Mouse (Mus musculus): ENCODE data around the gene Ccdc6. TPM values are rescaled to one million over a fixed set of nuclear protein-coding genes. Genes with fewer than 3 reads are reported as not detected.
"Not testable (repeated sequence)": the region's sequence is repeated elsewhere in the genome, so short reads cannot be mapped to it uniquely, and the experiment has no call there.

Gene Ccdc6
- total RNA-seq, 2 experiments from 2014 or later: 56.2 to 62.9 TPM

- no peak for DNase-seq (ENCODE audit: extremely low spot score in 1 of 2, low spot score in 2 of 2)
- intact Hi-C loops (cut with DNase I): no loop called here
These were observed 89.2 kb downstream of the Ccdc6 start for GRCm38 (mm10) chr10:70186136-70186535.

DNA sequence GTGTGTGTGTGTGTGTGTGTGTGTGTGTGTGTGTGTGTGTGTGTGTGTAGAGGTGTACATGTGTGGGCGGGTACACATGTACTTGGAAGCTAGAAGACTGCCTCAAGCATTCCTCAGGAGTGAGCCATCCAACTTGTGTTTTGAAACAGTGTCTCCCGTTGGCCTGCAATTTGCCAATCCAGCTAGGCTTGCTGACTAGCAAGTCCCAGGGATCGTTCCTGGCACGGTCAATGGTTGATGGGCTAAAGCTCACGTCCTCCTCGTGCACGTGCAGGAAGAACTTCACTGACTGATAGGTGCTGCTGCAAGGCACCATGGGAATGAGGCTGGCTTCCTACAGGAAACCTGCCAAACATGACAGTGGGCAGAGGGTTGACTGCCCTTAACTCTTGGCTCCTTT is 89.7 kb downstream of the Ccdc6 start:
- DNase-seq (ENCODE audit: extremely low spot score in 1 of 2, low spot score in 2 of 2): no peak
- intact Hi-C loops (cut with DNase I): no loop called here

- no peak for DNase-seq (ENCODE audit: extremely low spot score in 1 of 2, low spot score in 2 of 2)
- intact Hi-C loops (cut with DNase I): no loop called here
These were observed 92.9 kb downstream of the Ccdc6 start for GRCm38 (mm10) chr10:70189864-70190263.

- DNase-seq (ENCODE audit: extremely low spot score in 1 of 2, low spot score in 2 of 2): no peak
- intact Hi-C loops (cut with DNase I): no loop called here
These were observed 97.4 kb downstream of the Ccdc6 start for GRCm38 (mm10) chr10:70194283-70194682.

GRCm38 (mm10) chr10:70195279-70195678 is 98.4 kb downstream of the Ccdc6 start:
- intact Hi-C loops (cut with DNase I): loop anchor here (5.0 kb wide), 1 partner anchor 97 kb away; no protein-coding TSS in a partner anchor
- DNase-seq (ENCODE audit: extremely low spot score in 1 of 2, low spot score in 2 of 2): no peak

- intact Hi-C loops (cut with DNase I): loop anchor here (5.0 kb wide), 1 partner anchor 97 kb away; no protein-coding TSS in a partner anchor
- DNase-seq (ENCODE audit: extremely low spot score in 1 of 2, low spot score in 2 of 2): no peak
These were observed 98.9 kb downstream of the Ccdc6 start for GRCm38 (mm10) chr10:70195786-70196185.

DNA sequence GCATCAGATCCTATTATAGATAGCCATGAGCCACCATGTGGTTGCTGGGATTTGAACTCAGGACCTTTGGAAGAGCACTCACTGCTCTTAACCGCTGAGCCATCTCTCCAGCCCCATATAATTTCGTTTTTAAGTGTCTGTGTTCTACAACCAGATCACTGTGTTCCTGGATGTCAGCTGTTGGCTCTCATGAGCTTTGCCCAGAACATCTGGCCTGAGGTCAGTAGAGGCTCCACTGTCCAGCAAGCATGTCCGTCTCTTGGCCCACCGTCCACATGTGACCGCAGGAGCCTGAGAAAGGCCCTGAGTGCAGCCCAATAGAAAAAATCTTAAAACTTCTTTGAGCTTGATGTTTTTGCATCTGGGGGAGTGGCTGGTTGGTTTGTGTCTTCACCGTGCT is 99.7 kb downstream of the Ccdc6 start:
- DNase-seq (ENCODE audit: extremely low spot score in 1 of 2, low spot score in 2 of 2): no peak
- intact Hi-C loops (cut with DNase I): loop anchor here (5.0 kb wide), 1 partner anchor 96 kb away; no protein-coding TSS in a partner anchor

DNA sequence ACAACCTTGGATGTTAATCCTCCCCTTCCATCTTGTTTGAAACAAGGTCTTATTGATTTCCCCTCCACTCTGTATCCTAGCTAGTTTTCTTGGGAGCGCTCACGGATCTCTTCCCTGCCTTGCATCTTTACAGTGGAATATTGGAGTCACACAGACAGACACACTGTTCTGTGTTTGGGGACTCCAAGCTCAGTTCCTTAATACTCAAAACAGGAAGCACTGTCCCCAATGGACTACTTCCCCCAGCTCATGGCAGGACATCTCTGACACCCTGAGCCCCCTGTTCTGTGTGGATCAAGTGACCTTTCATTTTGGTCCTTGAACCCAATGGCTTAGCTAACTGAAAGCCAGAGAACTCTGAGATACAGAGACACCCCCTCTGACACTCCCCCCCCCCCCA is 100.7 kb downstream of the Ccdc6 start:
- no peak for DNase-seq (ENCODE audit: extremely low spot score in 1 of 2, low spot score in 2 of 2)
- intact Hi-C loops (cut with DNase I): loop anchor here (5.0 kb wide), 1 partner anchor 95 kb away; no protein-coding TSS in a partner anchor

DNA sequence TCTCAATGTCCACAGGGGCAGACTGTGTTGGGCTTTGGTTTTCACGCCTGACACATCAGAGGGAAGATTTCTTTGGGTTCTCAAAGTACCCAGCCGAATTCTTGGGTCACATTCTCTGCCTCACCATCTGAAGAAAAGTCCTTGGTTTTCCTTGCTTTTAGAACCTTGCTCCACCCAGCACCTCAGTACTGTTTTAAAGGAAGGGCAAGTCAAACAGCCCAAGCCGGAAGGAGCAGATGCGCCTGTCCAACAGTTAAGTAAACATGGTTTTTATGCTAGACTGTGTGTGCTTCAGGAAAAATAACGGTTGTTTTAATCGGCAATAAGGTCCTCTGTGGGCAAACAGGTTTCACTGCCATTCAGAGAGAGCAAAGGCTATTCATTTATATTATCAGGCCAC is 101.1 kb downstream of the Ccdc6 start:
- intact Hi-C loops (cut with DNase I): loop anchor here (5.0 kb wide), 1 partner anchor 94 kb away; no protein-coding TSS in a partner anchor

DNA sequence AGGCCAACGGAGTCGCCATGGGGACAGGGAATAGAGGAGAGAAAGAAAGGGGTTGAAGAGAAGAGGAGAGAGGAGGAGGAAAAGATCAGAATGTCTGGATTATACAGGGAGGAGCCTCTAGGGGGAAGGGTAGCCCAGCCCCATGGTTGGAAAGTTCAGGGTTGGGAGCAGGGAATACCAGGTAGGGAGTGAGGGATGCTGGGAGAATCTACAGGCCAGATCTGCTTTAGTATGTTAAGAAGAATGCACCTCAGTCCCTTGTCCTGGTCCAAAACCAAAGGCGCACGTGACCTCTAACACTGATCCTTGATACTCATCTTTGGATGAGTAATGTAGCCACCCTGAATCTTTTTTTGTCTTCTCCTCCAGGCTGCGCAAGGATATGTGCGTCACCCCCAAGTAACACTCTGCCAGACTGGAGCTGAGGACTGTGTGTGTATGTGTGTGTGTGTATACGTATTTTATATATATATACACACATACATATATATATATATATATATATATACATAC is 102.1 kb downstream of the Ccdc6 start:
- intact Hi-C loops (cut with DNase I): loop anchor here (5.0 kb wide), 1 partner anchor 93 kb away; no protein-coding TSS in a partner anchor

More for the DNA sequence above, 101.1 kb downstream of the Ccdc6 start:
- DNase-seq (ENCODE audit: extremely low spot score in 1 of 2, low spot score in 2 of 2): no peak

DNA sequence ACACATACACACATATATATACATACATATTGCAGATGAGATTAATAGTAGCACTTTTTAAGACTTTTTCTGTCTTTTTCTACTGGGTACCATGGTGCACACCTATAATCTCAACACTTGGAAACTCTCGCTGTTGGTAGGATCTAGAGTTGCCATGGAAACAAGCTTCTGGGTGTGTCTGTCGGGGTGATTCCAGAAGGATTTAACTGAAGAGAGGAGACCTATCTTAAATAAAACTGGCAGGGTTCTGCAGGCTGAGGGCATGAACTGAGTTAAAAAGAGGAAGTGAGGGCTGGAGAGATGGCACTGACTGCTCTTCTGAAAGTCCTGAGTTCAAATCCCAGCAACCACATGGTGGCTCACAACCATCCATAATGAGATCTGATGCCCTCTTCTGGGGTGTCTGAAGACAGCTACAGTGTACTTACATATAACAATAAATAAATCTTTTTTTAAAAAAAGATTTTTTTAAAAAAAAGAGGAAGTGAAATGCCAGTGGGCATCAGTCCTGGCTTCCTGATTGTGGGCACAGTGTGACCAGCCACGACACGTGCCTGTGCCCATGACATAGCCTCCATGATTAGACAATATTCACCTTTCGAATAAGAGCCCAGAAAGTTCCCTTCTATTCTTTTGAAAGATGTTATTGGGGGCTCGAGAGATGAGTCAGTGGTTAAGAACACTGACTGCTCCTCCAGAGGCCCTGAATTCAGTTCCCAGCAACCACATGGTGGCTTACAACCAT is 102.7 kb downstream of the Ccdc6 start:
- intact Hi-C loops (cut with DNase I): loop anchor here (5.0 kb wide), 1 partner anchor 93 kb away; no protein-coding TSS in a partner anchor
- no peak for DNase-seq (ENCODE audit: extremely low spot score in 1 of 2, low spot score in 2 of 2)

More for the DNA sequence above, 102.1 kb downstream of the Ccdc6 start:
- no peak for DNase-seq (ENCODE audit: extremely low spot score in 1 of 2, low spot score in 2 of 2)

- intact Hi-C loops (cut with DNase I): no loop called here
- peak in 1 of 2 experiments; percentile 41 for DNase-seq (ENCODE audit: extremely low spot score in 1 of 2, low spot score in 2 of 2)
These were observed 104.1 kb downstream of the Ccdc6 start for GRCm38 (mm10) chr10:70200889-70201500.

GRCm38 (mm10) chr10:70204505-70205399 is 107.8 kb downstream of the Ccdc6 start, which contains the start of gene Mrln:
Gene Mrln (plus strand): TSS chr10:70204664.
- DNase-seq (ENCODE audit: extremely low spot score in 1 of 2, low spot score in 2 of 2): no peak

GRCm38 (mm10) chr10:70211281-70211680 is 114.4 kb downstream of the Ccdc6 start:
- no peak for DNase-seq (ENCODE audit: extremely low spot score in 1 of 2, low spot score in 2 of 2)
- intact Hi-C loops (cut with DNase I): loop anchor here (5.0 kb wide), 1 partner anchor 71 kb away; no protein-coding TSS in a partner anchor

More at GRCm38 (mm10) chr10:70204505-70205399, 107.8 kb downstream of the Ccdc6 start, which contains the start of gene Mrln:
- intact Hi-C loops (cut with DNase I): no loop called here

GRCm38 (mm10) chr10:70220971-70221370 is 124.0 kb downstream of the Ccdc6 start:
- no peak for DNase-seq (ENCODE audit: extremely low spot score in 1 of 2, low spot score in 2 of 2)

GRCm38 (mm10) chr10:70222231-70222630 is 125.3 kb downstream of the Ccdc6 start:
- DNase-seq (ENCODE audit: extremely low spot score in 1 of 2, low spot score in 2 of 2); intact Hi-C loops (cut with DNase I): not testable (repeated sequence)

More at GRCm38 (mm10) chr10:70220971-70221370, 124.0 kb downstream of the Ccdc6 start:
- intact Hi-C loops (cut with DNase I): no loop called here

DNA sequence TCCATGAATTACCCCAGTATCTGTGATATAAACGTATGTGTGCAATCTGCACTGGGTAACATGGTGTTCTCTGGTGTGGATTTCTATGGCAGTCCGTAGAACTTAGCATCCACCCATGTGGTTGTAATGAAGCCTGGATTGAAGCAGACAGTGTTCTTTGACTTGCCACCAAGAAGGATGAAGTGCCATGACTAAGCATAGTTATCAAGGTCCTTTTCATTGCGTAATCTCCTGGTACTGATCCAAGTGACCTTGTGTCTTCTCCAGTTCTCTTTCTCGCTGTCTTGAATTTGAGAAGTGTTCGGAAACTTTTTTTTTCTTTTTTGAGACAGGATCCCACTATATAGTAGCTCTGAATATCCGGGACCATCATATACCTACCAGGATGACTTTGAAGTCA is 127.7 kb downstream of the Ccdc6 start:
- DNase-seq (ENCODE audit: extremely low spot score in 1 of 2, low spot score in 2 of 2): no peak
- intact Hi-C loops (cut with DNase I): no loop called here

DNA sequence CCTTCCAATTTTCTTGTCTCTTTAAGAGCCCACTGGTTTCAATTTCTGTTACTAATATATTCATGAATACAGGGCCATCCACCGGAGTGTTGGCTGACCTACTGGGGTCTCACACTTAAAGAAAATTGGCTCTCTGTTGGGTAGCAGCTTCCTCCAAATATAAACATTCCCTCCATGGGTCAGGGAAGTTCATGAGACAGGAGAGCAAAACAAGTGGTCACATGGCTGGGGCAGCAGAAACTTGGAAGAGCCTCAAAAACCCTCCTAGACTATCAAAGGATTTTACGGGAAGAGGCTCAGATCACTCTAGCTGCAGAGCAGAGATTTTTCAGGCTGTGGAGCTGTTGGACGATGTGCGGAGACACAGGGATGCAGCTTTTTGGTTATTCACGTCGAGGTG is 128.8 kb downstream of the Ccdc6 start:
- DNase-seq (ENCODE audit: extremely low spot score in 1 of 2, low spot score in 2 of 2): peak in 1 of 2 experiments; percentile 58
- intact Hi-C loops (cut with DNase I): no loop called here
